10 mouse cellular contexts compared by ENCODE assay signal in genomic region chr6:137433521-137434137, GRCm38 (mm10).
A peak's percentile ranks its signal among the peaks of the same experiment; 100 is the strongest.
DNase-seq lines count a peak whose midpoint lies in the region; ATAC-seq lines count a peak whose summit lies in the region.
"Had no signal": no experiment of that assay in that cellular context is flagged by ENCODE, and none has a peak within 500 bp of the region (broad histone marks: within the 10 kb centered on the region; RNA-seq: fewer than 3 reads in every experiment).

No protein-coding gene starts in this region.

- H3K4me2 ChIP-seq in hindbrain, embryonic 12.5 days (replicated peaks), result no peak overlapping the region
- H3K4me2 ChIP-seq in midbrain, embryonic 11.5 days, result no peak overlapping the region
- no peak overlapping the region for H3K4me2 ChIP-seq in liver, embryonic 11.5 days

- no peak overlapping the region for H3K9ac ChIP-seq in hindbrain, embryonic 12.5 days
- no peak overlapping the region for H3K9ac ChIP-seq in midbrain, embryonic 11.5 days (ENCODE audit: low read length)
- H3K9ac ChIP-seq in liver, embryonic 11.5 days (ENCODE audit: low read depth, low read length), result no peak overlapping the region

- peak; percentile 60 for ATAC-seq in hindbrain, embryonic 12.5 days (ENCODE audit: low FRiP score)
- ATAC-seq in midbrain, embryonic 11.5 days (ENCODE audit: low FRiP score), result peak; percentile 73
- no peak for ATAC-seq in liver, embryonic 11.5 days (replicated peaks; ENCODE audit: low FRiP score)

- H3K36me3 ChIP-seq in hindbrain, embryonic 12.5 days, result peaks cover 4% of the 10 kb centered on the region; the same call in 1 of the 2 replicates
- no peaks in the 10 kb centered on the region for H3K36me3 ChIP-seq in midbrain, embryonic 11.5 days (ENCODE audit: control insufficient read depth, insufficient read depth, low read length)
- no peaks in the 10 kb centered on the region for H3K36me3 ChIP-seq in liver, embryonic 11.5 days (ENCODE audit: control insufficient read depth, insufficient read depth, low read length)

- peak overlapping the region; percentile 60 for H3K27ac ChIP-seq in hindbrain, embryonic 12.5 days
- H3K27ac ChIP-seq in midbrain, embryonic 11.5 days (ENCODE audit: low read depth, low read length), result no peak overlapping the region
- H3K27ac ChIP-seq in liver, embryonic 11.5 days (ENCODE audit: low read depth, low read length), result no peak overlapping the region

- 44% methylated on average over 14 of the region's 14 CpGs for WGBS in hindbrain, embryonic 12.5 days
- WGBS in midbrain, embryonic 11.5 days, result 65% methylated on average over 14 of the region's 14 CpGs
- 70% methylated on average over 14 of the region's 14 CpGs for WGBS in liver, embryonic 11.5 days

- H3K9me3 ChIP-seq in hindbrain, embryonic 12.5 days (replicated peaks), result 0 out of 2 replicates have a peak, but pooled peaks cover 3% of the 10 kb centered on the region
- H3K9me3 ChIP-seq in midbrain, embryonic 11.5 days (ENCODE audit: control insufficient read depth, low read length), result no peaks in the 10 kb centered on the region
- H3K9me3 ChIP-seq in liver, embryonic 11.5 days (ENCODE audit: control insufficient read depth, low read length), result no peaks in the 10 kb centered on the region

- peaks cover 17% of the 10 kb centered on the region for H3K4me1 ChIP-seq in hindbrain, embryonic 12.5 days
- peaks cover 4% of the 10 kb centered on the region; the same call in 1 of the 2 replicates for H3K4me1 ChIP-seq in midbrain, embryonic 11.5 days (ENCODE audit: control insufficient read depth, insufficient read depth, low read length)
- no peaks in the 10 kb centered on the region for H3K4me1 ChIP-seq in liver, embryonic 11.5 days (replicated peaks; ENCODE audit: control insufficient read depth, insufficient read depth, low read length)

- H3K27me3 ChIP-seq in hindbrain, embryonic 12.5 days, result no peaks in the 10 kb centered on the region
- H3K27me3 ChIP-seq in midbrain, embryonic 11.5 days (ENCODE audit: control insufficient read depth, insufficient read depth, low read length), result no peaks in the 10 kb centered on the region
- no peaks in the 10 kb centered on the region for H3K27me3 ChIP-seq in liver, embryonic 11.5 days (replicated peaks; ENCODE audit: control insufficient read depth, insufficient read depth, low read length)

- peak; percentile 65 to 66 for DNase-seq in right cerebral cortex, postnatal 10 days (ENCODE audit: low spot score in 2 of 2)
- no peak for DNase-seq in right cerebral cortex, adult 18-20 months
- peak; percentile 80 for DNase-seq in midbrain, embryonic 11.5 days (ENCODE audit: low spot score, missing footprints)
- no peak for DNase-seq in adrenal gland, adult (ENCODE audit: inconsistent age in 2 of 2, low spot score in 1 of 2)
- DNase-seq in adrenal gland, adult 2 months, result no peak
- no peak for DNase-seq in liver, embryonic 11.5 days (ENCODE audit: low spot score)
- DNase-seq: cerebellum, adult 9-11 months; kidney, adult 18-20 months; thymus, adult 2 months had no signal

- no peak overlapping the region for H3K4me3 ChIP-seq in hindbrain, embryonic 12.5 days
- no peak overlapping the region for H3K4me3 ChIP-seq in midbrain, embryonic 11.5 days (ENCODE audit: low read depth, low read length)
- H3K4me3 ChIP-seq in liver, embryonic 11.5 days (ENCODE audit: low read depth, low read length), result no peak overlapping the region

Comparison
In these comparisons a context has a peak if more than half of its experiments do, and no peak if none do; other contexts are left out.
1. DNase-seq: peak in right cerebral cortex, postnatal 10 days (2 of 2) and midbrain, embryonic 11.5 days (single experiment); none in right cerebral cortex, adult 18-20 months (single experiment), adrenal gland, adult (0 of 2), adrenal gland, adult 2 months (single experiment) and liver, embryonic 11.5 days (single experiment).